Mouse (Mus musculus): ENCODE results near the gene Csrnp2.

Gene Csrnp2

DNA sequence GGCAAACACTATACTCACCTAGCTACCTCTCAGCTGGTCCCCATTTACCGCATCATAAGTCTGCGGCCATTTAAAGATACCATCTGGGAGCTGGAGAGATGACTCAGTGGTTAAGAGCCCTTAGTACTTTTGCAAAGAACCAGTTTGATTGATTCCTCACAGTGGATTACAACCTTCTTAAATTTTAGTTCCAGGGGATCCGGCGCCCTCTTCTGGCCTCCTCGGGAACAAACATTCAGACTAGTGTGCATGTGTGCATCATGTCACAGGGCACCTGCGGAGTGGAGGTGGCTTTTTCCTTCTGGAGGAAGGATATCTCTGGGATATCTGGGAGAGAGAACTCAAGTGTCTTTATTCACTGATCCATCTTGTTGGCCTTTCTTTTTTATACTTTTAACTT lies 31.6 kb downstream of the Csrnp2 start:
- no peaks in the 10 kb centered on the region for H3K36me3 ChIP-seq (ENCODE audit: control insufficient read depth, insufficient read depth, low read length, poor library complexity, severe bottlenecking)
- no peaks in the 10 kb centered on the region for H3K27me3 ChIP-seq (ENCODE audit: control insufficient read depth, insufficient read depth, low read length, poor library complexity, severe bottlenecking)
- DNase-seq (ENCODE audit: low read depth, low spot score): peak; percentile 80

GRCm38 (mm10) chr15:100462086-100462485 lies 33.2 kb downstream of the Csrnp2 start:
- DNase-seq (ENCODE audit: low read depth, low spot score): no peak
- Histone ChIP-seq H3K27me3 (ENCODE audit: control insufficient read depth, insufficient read depth, low read length, poor library complexity, severe bottlenecking) (no peaks in the 10 kb centered on the region), H3K36me3 (ENCODE audit: control insufficient read depth, insufficient read depth, low read length, poor library complexity, severe bottlenecking) (no peaks in the 10 kb centered on the region)

DNA sequence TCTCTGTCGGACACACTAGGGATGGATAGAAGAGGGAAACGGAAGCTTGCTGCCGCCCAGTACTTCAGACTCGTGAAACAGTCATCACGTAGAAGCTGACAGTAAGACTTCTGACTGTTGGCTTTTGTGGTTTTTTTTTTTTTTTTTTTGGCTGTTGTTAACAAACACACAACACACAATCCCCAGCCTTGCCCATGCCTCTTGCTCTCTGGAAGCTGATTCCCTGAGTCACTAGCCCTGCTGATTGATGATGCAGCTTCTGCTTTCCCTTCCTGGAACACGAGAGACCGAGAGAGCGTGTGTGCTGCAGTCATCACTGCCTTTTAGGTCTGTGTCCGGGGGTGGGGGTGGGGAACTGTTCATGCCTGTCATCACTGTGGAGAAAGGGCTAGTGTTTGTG lies 33.6 kb downstream of the Csrnp2 start:
- Histone ChIP-seq H3K27me3 (ENCODE audit: control insufficient read depth, insufficient read depth, low read length, poor library complexity, severe bottlenecking) (no peaks in the 10 kb centered on the region), H3K36me3 (ENCODE audit: control insufficient read depth, insufficient read depth, low read length, poor library complexity, severe bottlenecking) (no peaks in the 10 kb centered on the region)
- peak; percentile 29 for DNase-seq (ENCODE audit: low read depth, low spot score)

GRCm38 (mm10) chr15:100460942-100461341 lies 34.3 kb downstream of the Csrnp2 start:
- peak; percentile 75 for DNase-seq (ENCODE audit: low read depth, low spot score)
- H3K27me3 ChIP-seq (ENCODE audit: control insufficient read depth, insufficient read depth, low read length, poor library complexity, severe bottlenecking): no peaks in the 10 kb centered on the region
- H3K36me3 ChIP-seq (ENCODE audit: control insufficient read depth, insufficient read depth, low read length, poor library complexity, severe bottlenecking): no peaks in the 10 kb centered on the region

GRCm38 (mm10) chr15:100458055-100458454 lies 37.2 kb downstream of the Csrnp2 start:
- Histone ChIP-seq H3K27me3 (ENCODE audit: control insufficient read depth, insufficient read depth, low read length, poor library complexity, severe bottlenecking) (no peaks in the 10 kb centered on the region), H3K36me3 (ENCODE audit: control insufficient read depth, insufficient read depth, low read length, poor library complexity, severe bottlenecking) (no peaks in the 10 kb centered on the region)
- peak; percentile 88 for DNase-seq (ENCODE audit: low read depth, low spot score)

- H3K27me3 ChIP-seq (ENCODE audit: control insufficient read depth, insufficient read depth, low read length, poor library complexity, severe bottlenecking): no peaks in the 10 kb centered on the region
- no peaks in the 10 kb centered on the region for H3K36me3 ChIP-seq (ENCODE audit: control insufficient read depth, insufficient read depth, low read length, poor library complexity, severe bottlenecking)
- peak; percentile 91 for DNase-seq (ENCODE audit: low read depth, low spot score)
Measured at GRCm38 (mm10) chr15:100457340-100457739, 37.9 kb downstream of the Csrnp2 start.

GRCm38 (mm10) chr15:100456356-100456991 lies 38.8 kb downstream of the Csrnp2 start:
- no peak for DNase-seq (ENCODE audit: low read depth, low spot score)
- Histone ChIP-seq H3K27me3 (ENCODE audit: control insufficient read depth, insufficient read depth, low read length, poor library complexity, severe bottlenecking) (no peaks in the 10 kb centered on the region), H3K36me3 (ENCODE audit: control insufficient read depth, insufficient read depth, low read length, poor library complexity, severe bottlenecking) (no peaks in the 10 kb centered on the region)

DNA sequence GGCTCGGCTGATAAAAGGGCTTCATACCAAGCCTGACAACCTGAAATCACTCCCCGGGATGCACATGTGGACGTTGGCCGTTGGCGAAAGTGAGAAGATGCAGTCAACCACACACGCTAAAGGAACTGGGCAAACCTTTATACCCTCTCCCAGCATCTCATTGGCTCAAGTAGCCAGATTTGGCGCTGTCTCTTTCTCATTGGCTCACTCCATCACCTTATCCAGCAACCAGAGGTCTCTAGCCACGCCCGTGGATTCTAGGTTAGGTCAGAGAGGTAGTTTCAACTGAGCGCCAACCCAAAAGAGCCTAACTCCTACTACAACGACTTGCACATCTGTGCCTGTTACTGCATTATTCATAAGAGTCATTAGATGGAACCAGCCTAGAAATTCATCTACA lies 42.8 kb downstream of the Csrnp2 start:
- Histone ChIP-seq H3K36me3 (ENCODE audit: control insufficient read depth, insufficient read depth, low read length, poor library complexity, severe bottlenecking) (no peaks in the 10 kb centered on the region), H3K27me3 (ENCODE audit: control insufficient read depth, insufficient read depth, low read length, poor library complexity, severe bottlenecking) (no peaks in the 10 kb centered on the region)
- no peak for DNase-seq (ENCODE audit: low read depth, low spot score)

DNA sequence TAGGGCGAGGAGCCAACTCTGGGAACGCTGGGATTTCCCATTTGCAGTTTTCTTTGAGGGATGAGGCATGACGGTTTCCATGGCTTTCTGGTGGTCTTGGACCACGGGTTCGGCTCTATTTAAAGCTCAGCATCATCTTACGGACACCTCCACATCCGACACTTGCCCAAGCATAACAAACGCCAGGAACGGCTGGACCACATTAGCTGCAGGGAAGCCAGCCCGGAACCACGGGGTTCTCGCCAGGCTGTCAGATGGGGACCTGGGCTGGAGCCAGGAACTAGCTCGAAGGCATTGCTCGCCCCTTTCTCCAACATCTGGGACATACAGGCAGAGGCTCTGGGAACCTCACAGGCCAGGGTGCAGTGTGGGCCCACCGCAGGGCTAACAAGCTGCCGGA lies 44.0 kb downstream of the Csrnp2 start:
- Histone ChIP-seq H3K27me3 (ENCODE audit: control insufficient read depth, insufficient read depth, low read length, poor library complexity, severe bottlenecking) (no peaks in the 10 kb centered on the region), H3K36me3 (ENCODE audit: control insufficient read depth, insufficient read depth, low read length, poor library complexity, severe bottlenecking) (no peaks in the 10 kb centered on the region)
- DNase-seq (ENCODE audit: low read depth, low spot score): no peak

GRCm38 (mm10) chr15:100449495-100449894 lies 45.8 kb downstream of the Csrnp2 start:
- DNase-seq (ENCODE audit: low read depth, low spot score): no peak
- no peaks in the 10 kb centered on the region for H3K27me3 ChIP-seq (ENCODE audit: control insufficient read depth, insufficient read depth, low read length, poor library complexity, severe bottlenecking)
- no peaks in the 10 kb centered on the region for H3K36me3 ChIP-seq (ENCODE audit: control insufficient read depth, insufficient read depth, low read length, poor library complexity, severe bottlenecking)

GRCm38 (mm10) chr15:100448572-100448971 lies 46.7 kb downstream of the Csrnp2 start:
- no peaks in the 10 kb centered on the region for H3K27me3 ChIP-seq (ENCODE audit: control insufficient read depth, insufficient read depth, low read length, poor library complexity, severe bottlenecking)
- DNase-seq (ENCODE audit: low read depth, low spot score): no peak
- H3K36me3 ChIP-seq (ENCODE audit: control insufficient read depth, insufficient read depth, low read length, poor library complexity, severe bottlenecking): no peaks in the 10 kb centered on the region

- no peak for DNase-seq (ENCODE audit: low read depth, low spot score)
- no peaks in the 10 kb centered on the region for H3K36me3 ChIP-seq (ENCODE audit: control insufficient read depth, insufficient read depth, low read length, poor library complexity, severe bottlenecking)
- no peaks in the 10 kb centered on the region for H3K27me3 ChIP-seq (ENCODE audit: control insufficient read depth, insufficient read depth, low read length, poor library complexity, severe bottlenecking)
Measured at GRCm38 (mm10) chr15:100446887-100447286, 48.4 kb downstream of the Csrnp2 start.

DNA sequence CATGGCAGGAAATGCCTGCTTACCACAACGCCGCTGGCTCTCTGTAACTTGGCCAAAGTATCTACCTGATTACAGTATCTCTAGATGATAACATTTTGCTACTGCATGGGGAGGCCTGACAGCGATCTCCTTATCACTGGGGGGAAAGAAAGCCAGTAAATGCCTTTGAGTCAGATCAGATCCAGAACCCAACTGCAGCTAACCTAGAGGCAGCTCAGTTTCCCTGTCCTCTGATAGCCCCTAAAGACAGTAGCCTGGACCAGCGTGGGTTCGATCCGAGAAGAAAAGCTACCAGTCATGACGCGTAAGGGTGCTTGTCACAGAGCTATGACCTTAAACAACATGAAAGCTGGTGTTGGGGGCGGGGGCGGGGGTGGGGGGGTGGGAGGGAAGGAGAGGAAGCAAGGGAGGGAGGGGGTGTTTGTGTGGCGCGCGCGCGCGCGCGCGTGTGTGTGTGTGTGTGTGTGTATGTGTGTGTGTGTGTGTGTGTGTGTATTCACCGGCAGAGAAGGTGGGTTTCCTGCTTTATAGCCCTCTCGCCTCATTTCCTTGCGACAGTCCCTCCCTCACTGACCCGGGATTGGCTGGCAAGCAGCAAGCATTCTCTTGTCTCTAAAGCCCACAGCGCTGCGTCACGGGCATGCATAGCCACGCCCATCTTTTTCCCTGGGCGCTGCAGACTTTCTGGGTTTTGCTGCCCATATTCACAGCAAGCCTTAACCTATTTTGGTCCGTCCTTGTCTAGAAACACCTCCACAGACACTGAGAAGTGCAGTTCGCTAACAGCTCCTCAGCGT lies 52.0 kb downstream of the Csrnp2 start:
- DNase-seq (ENCODE audit: low read depth, low spot score): peak; percentile 94
- H3K27me3 ChIP-seq (ENCODE audit: control insufficient read depth, insufficient read depth, low read length, poor library complexity, severe bottlenecking): no peaks in the 10 kb centered on the region
- no peaks in the 10 kb centered on the region for H3K36me3 ChIP-seq (ENCODE audit: control insufficient read depth, insufficient read depth, low read length, poor library complexity, severe bottlenecking)

DNA sequence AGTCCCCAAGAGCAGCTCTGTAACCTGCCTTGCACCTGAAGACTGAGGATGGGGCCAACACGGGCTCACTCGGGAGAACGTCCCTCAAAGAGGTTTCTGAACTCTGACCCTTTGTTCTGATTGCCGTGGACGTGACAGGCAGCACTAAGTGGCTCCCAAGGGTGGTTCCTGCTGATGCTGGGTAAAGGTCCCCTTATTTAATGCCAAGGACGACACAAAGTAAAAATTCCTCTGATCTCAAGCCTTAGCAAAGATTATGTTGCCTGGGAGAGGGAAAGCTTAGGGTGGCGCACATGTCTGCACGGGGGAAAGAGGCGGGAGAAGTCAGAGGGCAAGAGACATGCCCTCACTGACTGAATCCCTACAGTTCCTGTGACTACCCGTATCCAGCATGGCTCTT lies 58.8 kb downstream of the Csrnp2 start:
- DNase-seq (ENCODE audit: low read depth, low spot score): no peak
- no peaks in the 10 kb centered on the region for H3K36me3 ChIP-seq (ENCODE audit: control insufficient read depth, insufficient read depth, low read length, poor library complexity, severe bottlenecking)
- H3K27me3 ChIP-seq (ENCODE audit: control insufficient read depth, insufficient read depth, low read length, poor library complexity, severe bottlenecking): no peaks in the 10 kb centered on the region

DNA sequence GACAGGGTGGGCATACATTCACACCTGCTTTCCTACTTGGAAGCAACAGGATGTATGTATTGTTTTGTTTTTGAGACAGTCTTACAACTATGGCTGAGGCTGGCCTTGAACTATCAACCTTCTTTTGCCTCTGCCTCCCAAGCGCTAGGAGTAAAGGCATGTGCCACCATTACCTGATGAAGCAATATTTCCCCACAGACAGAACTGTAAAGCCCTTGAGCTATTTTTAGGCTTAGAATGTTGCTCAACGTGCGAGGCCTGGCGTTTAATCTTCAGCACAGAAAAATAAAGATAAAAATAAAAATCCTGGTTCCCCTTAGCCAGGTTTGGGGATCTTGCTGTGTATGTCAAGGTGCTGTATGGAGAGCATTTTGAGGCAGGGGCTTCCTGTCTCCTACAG lies 59.2 kb downstream of the Csrnp2 start:
- no peak for DNase-seq (ENCODE audit: low read depth, low spot score)
- Histone ChIP-seq H3K36me3 (ENCODE audit: control insufficient read depth, insufficient read depth, low read length, poor library complexity, severe bottlenecking) (no peaks in the 10 kb centered on the region), H3K27me3 (ENCODE audit: control insufficient read depth, insufficient read depth, low read length, poor library complexity, severe bottlenecking) (no peaks in the 10 kb centered on the region)
